Mouse (Mus musculus) stomach, postnatal 0 days (tissue): ENCODE data around the gene Sema5a. TPM values are rescaled to one million over a fixed set of nuclear protein-coding genes. Genes with fewer than 3 reads are reported as not detected.
A peak's percentile ranks its signal among the peaks of the same experiment; 100 is the strongest.

Source experiments
- ATAC-seq: fragments of 200-750 bp; cut with Nextera tagmentation; 2 replicates; pipeline ENCODE4 v1.8.0; 2017; ENCODE audit not compliant: low FRiP score, low TSS enrichment
- DNase-seq: peaks from one replicate; pipeline ENCODE4 v3.0.0-alpha.2; 2016; ENCODE audit warnings: low spot score
- H3K27ac ChIP-seq: fragments of 300-500 bp; sonication (generic); replicated peaks from 2 replicates; pipeline ENCODE4 v1.5.1; 2014; ENCODE audit warnings: mild to moderate bottlenecking, control low read depth
- H3K27me3 ChIP-seq: fragments of 300-500 bp; sonication (generic); 2 replicates; pipeline ENCODE4 v1.6.1; 2014; ENCODE audit warnings: low read length; ENCODE audit not compliant: control insufficient read depth, insufficient read depth
- H3K36me3 ChIP-seq: fragments of 300-500 bp; sonication (generic); 2 replicates; pipeline ENCODE4 v1.6.1; 2014; ENCODE audit warnings: low read length, mixed read lengths; ENCODE audit not compliant: control insufficient read depth, insufficient read depth
- H3K4me1 ChIP-seq: fragments of 300-500 bp; sonication (generic); replicated peaks from 2 replicates; pipeline ENCODE4 v1.6.1; 2014; ENCODE audit warnings: antibody characterized with exemption; ENCODE audit not compliant: control insufficient read depth, insufficient read depth
- H3K4me2 ChIP-seq: fragments of 300-500 bp; sonication (generic); replicated peaks from 2 replicates; pipeline ENCODE4 v1.6.1; 2014; ENCODE audit warnings: low read depth, mild to moderate bottlenecking, control low read depth, moderate library complexity
- H3K4me3 ChIP-seq: fragments of 300-500 bp; sonication (generic); 2 replicates; pipeline ENCODE4 v1.5.1; 2014; ENCODE audit warnings: low read depth, low read length, control low read depth
- H3K9ac ChIP-seq: fragments of 300-500 bp; sonication (generic); 2 replicates; pipeline ENCODE4 v1.6.1; 2014; ENCODE audit warnings: mild to moderate bottlenecking, low read length, control low read depth, mixed read lengths
- H3K9me3 ChIP-seq: fragments of 300-500 bp; sonication (generic); 2 replicates; pipeline ENCODE4 v1.6.1; 2016; ENCODE audit warnings: low read length; ENCODE audit not compliant: control insufficient read depth
- CTCF ChIP-seq: IDR thresholded peaks from 2 replicates; pipeline ENCODE4 v1.5.1; 2016; ENCODE audit warnings: antibody characterized with exemption, low read depth, mild to moderate bottlenecking, moderate library complexity
- EP300 ChIP-seq: optimal IDR thresholded peaks from 2 replicates; pipeline ENCODE3; 2016; ENCODE audit warnings: antibody characterized with exemption
- WGBS: fragments of 180-500 bp; shearing (Covaris S2); extraction: QIAGEN DNeasy Blood & Tissue Kit; methylation state at CpG from one replicate; pipeline ENCODE4 v1.1.7; 2014; 5-methylcytosine and 5-hydroxymethylcytosine counted together
- polyA plus RNA-seq: library from polyadenylated mRNA; unstranded; fragments of >200 nt; fragmentation: Nextera tagmentation; extraction: Ambion mirVana; gene quantifications from 2 replicates; pipeline ENCODE4 v1.2.1, GENCODE M21; 2015

The Sema5a gene
- polyA plus RNA-seq, 1 experiment from 2014 or later: 5.5 TPM

DNA sequence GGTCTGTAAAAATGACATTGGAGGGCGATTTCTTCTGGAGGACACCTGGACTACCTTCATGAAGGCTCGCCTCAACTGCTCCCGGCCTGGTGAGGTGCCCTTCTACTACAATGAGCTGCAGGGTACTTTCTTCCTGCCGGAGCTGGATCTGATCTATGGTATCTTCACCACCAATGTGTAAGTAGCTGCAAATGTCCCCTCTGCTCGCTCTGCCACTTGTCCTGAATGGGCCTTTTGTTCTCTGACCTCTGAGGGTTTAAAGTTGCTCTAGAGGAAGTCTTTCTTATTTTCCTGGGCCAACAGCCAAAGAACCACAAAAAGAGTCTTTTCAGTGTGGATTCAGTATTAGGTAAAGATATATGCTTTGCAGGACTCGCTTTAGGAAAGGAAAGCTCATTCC is 318.0 kb downstream of the Sema5a start:
- H3K27ac ChIP-seq: no peak overlapping the region
- no peak overlapping the region for H3K9ac ChIP-seq
- H3K36me3 ChIP-seq: no peaks in the 10 kb centered on the region
- DNase-seq: peak; percentile 15
- TF ChIP-seq EP300 (no peak), CTCF (no peak)
- H3K27me3 ChIP-seq: no peaks in the 10 kb centered on the region
- ATAC-seq: no peak
- no peak overlapping the region for H3K4me3 ChIP-seq
- no peak overlapping the region for H3K4me2 ChIP-seq
- 60% methylated on average over 6 of the region's 6 CpGs for WGBS
- H3K9me3 ChIP-seq: no peaks in the 10 kb centered on the region
- no peaks in the 10 kb centered on the region for H3K4me1 ChIP-seq

DNA sequence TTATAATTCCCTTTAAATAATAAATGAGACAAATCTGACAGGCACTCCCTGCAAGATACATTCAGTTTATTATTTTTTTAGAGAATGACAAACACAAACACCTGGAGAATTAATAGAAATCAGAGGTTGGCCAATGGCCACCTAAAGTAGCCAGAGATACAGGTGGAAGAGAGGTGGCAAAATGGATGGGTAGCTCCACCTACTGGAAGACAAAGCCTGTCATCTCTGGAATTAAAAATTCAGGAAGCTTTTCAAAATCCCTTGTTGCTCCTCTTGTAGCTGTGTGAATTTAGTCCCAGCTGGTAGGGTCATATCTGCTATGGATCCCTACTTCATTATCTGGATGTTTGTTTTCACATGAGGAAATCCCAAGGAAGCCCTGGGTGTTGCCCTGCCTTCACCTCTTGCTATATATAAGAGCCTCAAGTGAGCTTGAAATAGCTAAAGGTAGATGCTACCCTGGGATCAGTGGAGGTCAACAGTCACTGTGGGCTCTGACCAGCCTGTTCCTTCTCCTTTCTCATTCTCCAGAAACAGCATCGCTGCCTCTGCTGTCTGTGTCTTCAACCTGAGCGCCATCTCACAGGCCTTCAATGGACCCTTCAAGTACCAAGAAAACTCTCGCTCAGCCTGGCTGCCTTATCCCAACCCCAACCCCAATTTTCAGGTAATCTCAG is 323.7 kb downstream of the Sema5a start:
- WGBS: 92% methylated on average over 3 of the region's 3 CpGs
- no peak overlapping the region for H3K27ac ChIP-seq
- no peak overlapping the region for H3K4me2 ChIP-seq
- H3K4me1 ChIP-seq: no peaks in the 10 kb centered on the region
- DNase-seq (no peak), ATAC-seq (no peak)
- peak; percentile 65 for TF ChIP-seq CTCF
- no peak for TF ChIP-seq EP300
- H3K9me3 ChIP-seq: no peaks in the 10 kb centered on the region
- H3K9ac ChIP-seq: no peak overlapping the region
- no peaks in the 10 kb centered on the region for H3K27me3 ChIP-seq
- no peak overlapping the region for H3K4me3 ChIP-seq
- H3K36me3 ChIP-seq: no peaks in the 10 kb centered on the region

DNA sequence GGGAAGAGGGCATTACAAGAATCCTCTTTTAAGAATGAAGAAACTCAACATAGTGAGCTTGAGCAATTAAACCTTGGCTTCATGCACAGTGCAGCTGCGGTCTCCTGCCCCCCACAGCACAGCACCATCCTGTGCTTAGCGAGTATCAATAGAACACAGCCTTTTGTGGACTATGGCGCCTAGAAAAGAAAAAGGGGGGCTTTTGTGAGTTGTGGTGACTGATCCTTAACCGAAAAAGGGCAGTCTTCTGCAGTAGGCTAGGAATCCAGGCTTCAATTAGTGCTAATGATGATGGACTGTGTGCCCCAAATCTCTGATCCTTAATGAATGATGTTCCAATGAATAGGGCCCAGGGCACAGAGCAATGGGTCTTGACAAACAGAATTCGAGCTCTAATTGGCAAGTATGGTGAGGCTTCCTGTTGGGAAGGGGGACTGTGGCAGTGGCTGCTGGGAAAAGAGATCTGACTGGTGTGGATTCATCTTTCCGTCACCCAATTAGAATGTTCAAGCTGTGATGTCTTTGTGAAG is 324.3 kb downstream of the Sema5a start:
- H3K9me3 ChIP-seq: no peaks in the 10 kb centered on the region
- no peak overlapping the region for H3K9ac ChIP-seq
- WGBS: 85% methylated on average over 6 of the region's 6 CpGs
- ATAC-seq: no peak
- H3K4me1 ChIP-seq: no peaks in the 10 kb centered on the region
- no peaks in the 10 kb centered on the region for H3K27me3 ChIP-seq
- H3K4me2 ChIP-seq: no peak overlapping the region
- TF ChIP-seq EP300 (no peak), CTCF (no peak)
- H3K36me3 ChIP-seq: no peaks in the 10 kb centered on the region
- H3K27ac ChIP-seq: no peak overlapping the region
- no peak for DNase-seq
- H3K4me3 ChIP-seq: no peak overlapping the region

DNA sequence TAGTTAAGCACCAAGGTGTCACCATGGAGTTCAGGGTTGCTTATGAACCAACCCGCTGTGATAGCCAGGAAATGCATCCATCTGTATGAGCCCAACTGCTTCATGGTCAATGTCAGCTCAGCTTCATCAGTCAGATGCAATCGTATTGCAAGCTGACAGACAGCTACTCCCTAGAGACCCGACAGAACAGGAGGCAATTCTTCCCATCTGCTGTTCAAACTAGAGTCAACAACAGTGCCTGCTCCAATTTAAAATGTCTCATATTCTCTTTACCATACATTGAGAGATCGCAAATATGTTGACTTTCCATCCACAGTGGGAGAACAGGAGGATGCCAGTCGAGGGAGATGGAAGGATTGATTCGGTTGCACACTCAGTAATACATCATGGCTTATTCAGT is 329.7 kb downstream of the Sema5a start:
- no peak for ATAC-seq
- Histone ChIP-seq H3K9me3 (no peaks in the 10 kb centered on the region), H3K36me3 (no peaks in the 10 kb centered on the region), H3K27me3 (no peaks in the 10 kb centered on the region), H3K4me2 (no peak overlapping the region), H3K9ac (no peak overlapping the region), H3K4me3 (no peak overlapping the region), H3K4me1 (no peaks in the 10 kb centered on the region), H3K27ac (no peak overlapping the region)
- no peak for DNase-seq
- 73% methylated on average over 6 of the region's 6 CpGs for WGBS
- TF ChIP-seq CTCF (no peak), EP300 (no peak)

DNA sequence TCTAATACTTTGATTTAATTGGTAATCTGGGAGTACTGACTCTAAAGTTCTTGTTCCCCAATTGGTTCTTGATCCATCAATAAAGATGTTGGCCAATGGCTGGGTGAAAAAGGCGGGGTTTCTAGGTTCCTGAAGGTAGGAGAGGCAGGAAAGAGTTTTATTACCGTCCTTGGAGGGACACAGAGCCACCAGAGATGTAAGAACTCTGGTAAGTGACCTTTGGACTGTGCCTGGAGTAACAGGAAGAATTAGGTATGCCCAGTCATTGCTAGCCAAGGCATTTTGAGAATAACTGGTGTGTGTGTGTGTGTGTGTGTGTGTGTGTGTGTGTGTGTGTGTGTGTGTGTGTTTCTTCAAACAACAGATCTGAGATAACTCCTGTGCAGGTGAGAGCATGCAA is 330.6 kb downstream of the Sema5a start:
- ATAC-seq (peak; percentile 72), DNase-seq (peak; percentile 35)
- no peaks in the 10 kb centered on the region for H3K36me3 ChIP-seq
- no peak overlapping the region for H3K27ac ChIP-seq
- H3K9me3 ChIP-seq: no peaks in the 10 kb centered on the region
- no peak for TF ChIP-seq EP300
- TF ChIP-seq CTCF: no peak
- H3K9ac ChIP-seq: no peak overlapping the region
- H3K4me3 ChIP-seq: no peak overlapping the region
- H3K4me2 ChIP-seq: no peak overlapping the region
- WGBS: 69% methylated on average over 2 of the region's 2 CpGs
- H3K27me3 ChIP-seq: no peaks in the 10 kb centered on the region
- no peaks in the 10 kb centered on the region for H3K4me1 ChIP-seq

DNA sequence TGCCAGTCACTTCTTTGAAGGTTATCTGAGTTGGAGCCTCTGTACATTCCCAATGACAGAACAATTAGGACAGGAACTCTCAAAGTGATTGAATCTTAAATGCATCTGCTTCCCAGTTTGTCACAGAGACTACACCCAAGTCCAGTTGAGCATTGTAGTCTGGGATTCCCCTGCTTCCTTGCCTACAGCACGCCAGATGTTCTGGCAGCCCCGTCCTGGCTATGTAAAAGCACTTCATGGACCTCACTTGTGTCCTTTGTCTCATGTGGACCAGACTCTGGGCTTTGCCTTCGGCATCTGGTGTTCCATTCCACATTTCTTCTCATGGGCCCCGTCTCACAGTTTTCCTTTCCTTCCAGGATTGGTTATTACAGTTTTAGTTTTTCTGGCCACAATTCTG is 334.7 kb downstream of the Sema5a start:
- Histone ChIP-seq H3K4me2 (no peak overlapping the region), H3K27me3 (no peaks in the 10 kb centered on the region), H3K4me1 (no peaks in the 10 kb centered on the region), H3K9ac (no peak overlapping the region), H3K9me3 (no peaks in the 10 kb centered on the region), H3K27ac (no peak overlapping the region), H3K36me3 (no peaks in the 10 kb centered on the region), H3K4me3 (no peak overlapping the region)
- WGBS: 66% methylated on average over 4 of the region's 4 CpGs
- TF ChIP-seq CTCF (no peak), EP300 (no peak)
- DNase-seq (no peak), ATAC-seq (no peak)
